Mouse (Mus musculus) G1E (cell line): Measurements from ENCODE around the gene Sec61a2. TPM values are rescaled to one million over a fixed set of nuclear protein-coding genes. Genes with fewer than 3 reads are reported as not detected.
A peak's percentile ranks its signal among the peaks of the same experiment; 100 is the strongest.

Source experiments
- ATAC-seq: 2 replicates; pipeline ENCODE4 v1.8.0; 2016; ENCODE audit warnings: mild to moderate bottlenecking; ENCODE audit not compliant: insufficient number of reproducible peaks, poor library complexity, low FRiP score, severe bottlenecking; ENCODE audit errors: extremely low read depth
- DNase-seq: peaks from one replicate; pipeline ENCODE4 v3.0.0; 2012; ENCODE audit warnings: low spot score
- H3K27me3 ChIP-seq: 2 replicates; pipeline ENCODE4 v1.6.1; 2012; ENCODE audit warnings: mild to moderate bottlenecking, low read length, inconsistent platforms; ENCODE audit not compliant: insufficient read depth
- H3K36me3 ChIP-seq: replicated peaks from 2 replicates; pipeline ENCODE3; 2012; ENCODE audit warnings: mild to moderate bottlenecking, inconsistent platforms
- H3K4me1 ChIP-seq: 2 replicates; pipeline ENCODE4 v1.6.1; 2012; ENCODE audit warnings: low read depth, low read length, inconsistent platforms, mixed read lengths; ENCODE audit not compliant: insufficient read depth
- H3K4me3 ChIP-seq: 2 replicates; pipeline ENCODE4 v1.5.1; 2012; ENCODE audit warnings: low read depth, mild to moderate bottlenecking, inconsistent platforms, low read length, moderate library complexity, mixed read lengths
- H3K9me3 ChIP-seq: replicated peaks from 2 replicates; pipeline ENCODE4 v1.6.1; 2012; ENCODE audit warnings: inconsistent platforms
- CTCF ChIP-seq: IDR thresholded peaks from 2 replicates; pipeline ENCODE4 v1.5.1; 2012; ENCODE audit warnings: low read depth, low read length, inconsistent platforms, mixed read lengths
- GATA1 ChIP-seq: IDR thresholded peaks from 2 replicates; pipeline ENCODE4 v1.6.1; 2012; ENCODE audit warnings: borderline replicate concordance, low read length, inconsistent platforms, mixed read lengths
- GATA2 ChIP-seq: IDR thresholded peaks from 2 replicates; pipeline ENCODE4 v1.6.1; 2012; ENCODE audit warnings: low read depth, low read length, inconsistent platforms, borderline replicate concordance
- POLR2AphosphoS5 ChIP-seq: IDR thresholded peaks from 2 replicates; pipeline ENCODE4 v1.6.1; 2012; ENCODE audit warnings: low read depth, low read length, inconsistent platforms; ENCODE audit not compliant: insufficient replicate concordance
- TAL1 ChIP-seq: conservative IDR thresholded peaks from 2 replicates; pipeline ENCODE4 v1.6.1; 2012; ENCODE audit warnings: low read depth, low read length, inconsistent platforms, mixed read lengths
- polyA plus RNA-seq: library from polyadenylated mRNA; stranded (reverse); fragments of >175 nt; gene quantifications from 2 replicates; pipeline ENCODE4 v1.2.3, GENCODE M21; 2012
- total RNA-seq, 2 experiments: library from RNA; stranded (forward) in 1 of 2; stranded (reverse) in 1 of 2; fragments of 200-1000 nt in 1 of 2; fragments of >200 nt in 1 of 2; fragmentation: Nextera tagmentation in 1 of 2; gene quantifications; 2 replicates each; pipeline ENCODE4 v1.2.3; 2014 to 2017

The Sec61a2 gene
- total and polyA plus RNA-seq, 3 experiments = 2.9 to 116 (median 46.5) TPM

- Histone ChIP-seq H3K4me3 (no peak overlapping the region), H3K36me3 (no peaks in the 10 kb centered on the region), H3K4me1 (no peaks in the 10 kb centered on the region), H3K9me3 (no peaks in the 10 kb centered on the region), H3K27me3 (peaks cover 11% of the 10 kb centered on the region)
- ATAC-seq (no peak), DNase-seq (no peak)
- TF ChIP-seq GATA2 (no peak), CTCF (no peak), POLR2AphosphoS5 (no peak), TAL1 (no peak), GATA1 (no peak)
These were observed 32.2 kb upstream of the Sec61a2 start for GRCm38 (mm10) chr2:5927481-5927880.

DNA sequence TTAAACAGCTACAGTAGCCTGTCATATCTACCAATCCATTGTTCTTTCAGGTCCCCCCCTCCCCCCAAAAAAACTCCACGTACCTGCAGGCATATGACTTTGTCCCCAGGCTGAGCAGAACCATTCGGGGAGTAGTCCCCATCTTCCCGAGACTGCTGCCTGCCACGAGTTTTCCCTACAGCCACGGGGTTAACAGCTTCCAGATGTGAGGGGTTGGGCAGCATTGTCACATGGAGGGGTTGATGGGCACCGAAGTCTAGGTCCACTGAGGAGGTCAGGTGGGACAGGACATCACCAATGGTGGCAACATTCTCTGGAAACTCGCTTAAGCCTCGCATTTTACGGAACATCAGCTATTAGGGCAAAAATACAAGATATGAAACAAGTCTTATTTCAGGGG lies 28.6 kb upstream of the Sec61a2 start:
- Histone ChIP-seq H3K9me3 (no peaks in the 10 kb centered on the region), H3K4me3 (no peak overlapping the region), H3K27me3 (peaks cover 15% of the 10 kb centered on the region), H3K36me3 (no peaks in the 10 kb centered on the region), H3K4me1 (no peaks in the 10 kb centered on the region)
- ATAC-seq = no peak
- no peak for DNase-seq
- TF ChIP-seq CTCF = no peak
- no peak for TF ChIP-seq POLR2AphosphoS5
- TF ChIP-seq TAL1 = no peak
- no peak for TF ChIP-seq GATA2
- no peak for TF ChIP-seq GATA1

- no peak overlapping the region for H3K4me3 ChIP-seq
- TF ChIP-seq CTCF = no peak
- no peak for TF ChIP-seq GATA1
- TF ChIP-seq POLR2AphosphoS5 = no peak
- TF ChIP-seq GATA2 = no peak
- no peak for TF ChIP-seq TAL1
- H3K9me3 ChIP-seq = no peaks in the 10 kb centered on the region
- no peak for DNase-seq
- ATAC-seq = no peak
- no peaks in the 10 kb centered on the region for H3K36me3 ChIP-seq
- H3K4me1 ChIP-seq = no peaks in the 10 kb centered on the region
- H3K27me3 ChIP-seq = peaks cover 11% of the 10 kb centered on the region
These were observed 27.6 kb upstream of the Sec61a2 start for GRCm38 (mm10) chr2:5922823-5923222.

- no peak for DNase-seq
- H3K36me3 ChIP-seq = no peaks in the 10 kb centered on the region
- no peak for ATAC-seq
- H3K27me3 ChIP-seq = peaks cover 24% of the 10 kb centered on the region
- no peak for TF ChIP-seq POLR2AphosphoS5
- no peak for TF ChIP-seq GATA2
- no peak for TF ChIP-seq CTCF
- no peak for TF ChIP-seq GATA1
- TF ChIP-seq TAL1 = no peak
- H3K4me1 ChIP-seq = no peaks in the 10 kb centered on the region
- no peak overlapping the region for H3K4me3 ChIP-seq
- H3K9me3 ChIP-seq = no peaks in the 10 kb centered on the region
These were observed 16.2 kb upstream of the Sec61a2 start for GRCm38 (mm10) chr2:5911282-5911965.

DNA sequence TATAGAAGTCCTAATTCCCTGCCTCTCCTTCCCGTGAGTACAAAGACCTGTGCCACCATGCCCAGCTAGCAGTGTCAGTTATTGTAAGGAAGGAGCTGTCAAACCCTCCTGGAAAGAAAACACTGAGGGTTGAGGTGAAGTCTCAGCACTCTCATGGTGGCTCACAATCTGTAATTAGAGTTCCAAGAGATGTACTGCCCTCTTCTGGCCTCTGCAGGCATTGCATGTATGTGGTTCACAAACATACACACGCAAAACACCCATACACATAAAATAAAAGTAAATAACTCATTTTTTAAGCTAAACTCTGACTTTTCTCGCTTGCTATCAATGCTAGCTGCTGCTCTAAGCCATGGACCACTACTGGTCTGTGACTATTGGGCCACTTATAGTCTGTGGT lies 11.4 kb upstream of the Sec61a2 start:
- DNase-seq = no peak

GRCm38 (mm10) chr2:5906092-5906491 lies 10.9 kb upstream of the Sec61a2 start:
- Histone ChIP-seq H3K9me3 (no peaks in the 10 kb centered on the region), H3K36me3 (no peaks in the 10 kb centered on the region), H3K27me3 (peaks cover 33% of the 10 kb centered on the region), H3K4me1 (no peaks in the 10 kb centered on the region), H3K4me3 (no peak overlapping the region)
- DNase-seq (no peak), ATAC-seq (no peak)
- no peak for TF ChIP-seq GATA1
- no peak for TF ChIP-seq POLR2AphosphoS5
- TF ChIP-seq GATA2 = no peak
- TF ChIP-seq TAL1 = no peak
- no peak for TF ChIP-seq CTCF

More for the DNA sequence above, 11.4 kb upstream of the Sec61a2 start:
- Histone ChIP-seq H3K4me3 (no peak overlapping the region), H3K27me3 (peaks cover 32% of the 10 kb centered on the region), H3K9me3 (no peaks in the 10 kb centered on the region), H3K4me1 (no peaks in the 10 kb centered on the region), H3K36me3 (no peaks in the 10 kb centered on the region)
- peak; percentile 83 for TF ChIP-seq CTCF
- no peak for TF ChIP-seq GATA1
- ATAC-seq = no peak

DNA sequence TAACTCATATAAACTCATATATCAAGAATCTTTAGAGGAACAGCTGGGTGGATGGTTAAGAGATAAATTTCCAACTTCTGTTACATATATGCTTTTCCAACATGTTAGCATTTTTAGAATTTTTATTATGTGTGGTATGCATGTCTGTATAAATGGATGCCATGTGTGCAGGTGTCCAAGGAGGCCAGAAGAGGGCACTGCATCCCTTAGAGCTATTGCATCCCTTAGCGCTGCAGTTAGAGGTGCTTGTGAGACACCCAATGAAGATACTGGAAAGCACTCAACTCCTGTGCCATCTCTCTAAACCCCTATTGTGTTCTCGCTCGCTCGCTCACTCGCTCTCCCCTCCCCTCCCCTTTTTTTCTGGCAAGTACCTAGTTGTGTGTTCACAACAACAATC lies 4.9 kb upstream of the Sec61a2 start:
- ATAC-seq (no peak), DNase-seq (no peak)
- Histone ChIP-seq H3K4me3 (no peak overlapping the region), H3K36me3 (no peaks in the 10 kb centered on the region), H3K9me3 (no peaks in the 10 kb centered on the region), H3K27me3 (peaks cover 22% of the 10 kb centered on the region), H3K4me1 (no peaks in the 10 kb centered on the region)
- TF ChIP-seq CTCF = peak; percentile 34; the same call in 1 of the 2 replicates
- TF ChIP-seq GATA1 = no peak
